7 mouse cellular contexts compared by ENCODE assay signal in genomic region chr11:74832503-74833143, GRCm38 (mm10). TPM values are rescaled to one million over a fixed set of nuclear protein-coding genes. Genes with fewer than 3 reads are reported as not detected.
A peak's percentile ranks its signal among the peaks of the same experiment; 100 is the strongest.
DNase-seq lines count a peak whose midpoint lies in the region; ATAC-seq and TF ChIP-seq lines count a peak whose summit lies in the region.

No protein-coding gene starts in this region.

- TF ChIP-seq CTCF in small intestine, adult 2 months (IDR thresholded peaks at IDR 0.05; ENCODE audit: extremely low read depth, insufficient read length, insufficient replicate concordance, low read depth, low read length), result no peak

- peak overlapping the region; percentile 94 for H3K4me3 ChIP-seq in forebrain, embryonic 14.5 days (ENCODE audit: low read depth, low read length)
- H3K4me3 ChIP-seq in hindbrain, embryonic 15.5 days, result peak overlapping the region; percentile 88
- peak overlapping the region; percentile 91 for H3K4me3 ChIP-seq in limb, embryonic 11.5 days (ENCODE audit: low read depth, low read length)
- peak overlapping the region; percentile 81 for H3K4me3 ChIP-seq in midbrain, embryonic 11.5 days (ENCODE audit: low read depth, low read length)
- peak overlapping the region; percentile 57 for H3K4me3 ChIP-seq in small intestine, adult 2 months (ENCODE audit: low read depth, low read length)

- under 1% methylated on average over 26 of the region's 26 CpGs for WGBS in forebrain, embryonic 14.5 days
- whole genome bisulfite sequencing in hindbrain, embryonic 15.5 days, result under 1% methylated on average over 25 of the region's 26 CpGs
- 3% methylated on average over 26 of the region's 26 CpGs for WGBS in limb, embryonic 11.5 days
- WGBS in midbrain, embryonic 11.5 days, result under 1% methylated on average over 26 of the region's 26 CpGs
- WGBS in small intestine, adult 2 months, result under 1% methylated on average over 26 of the region's 26 CpGs

- peak; percentile 80 for DNase-seq in MN1 (ENCODE audit: low spot score)
- peak; percentile 65 for DNase-seq in c-Kit-positive CD71-positive TER-119-negative erythroid progenitor cells, embryonic 14.5 days (ENCODE audit: low read depth)
- peak; percentile 76 for DNase-seq in forebrain, embryonic 14.5 days (ENCODE audit: low spot score)
- DNase-seq in limb, embryonic 11.5 days (ENCODE audit: low spot score), result peak; percentile 65
- DNase-seq in midbrain, embryonic 11.5 days (ENCODE audit: low spot score, missing footprints), result peak; percentile 93

- peak overlapping the region; percentile 90 for H3K27ac ChIP-seq in forebrain, embryonic 14.5 days (ENCODE audit: low read depth, low read length)
- peak overlapping the region; percentile 95 for H3K27ac ChIP-seq in hindbrain, embryonic 15.5 days (replicated peaks)
- H3K27ac ChIP-seq in limb, embryonic 11.5 days (replicated peaks; ENCODE audit: low read depth, low read length), result peak overlapping the region; percentile 79
- H3K27ac ChIP-seq in midbrain, embryonic 11.5 days (ENCODE audit: low read depth, low read length), result peak overlapping the region; percentile 67
- H3K27ac ChIP-seq in small intestine, adult 2 months (ENCODE audit: insufficient read depth, low read depth, low read length), result peak overlapping the region; percentile 92

- H3K4me2 ChIP-seq in forebrain, embryonic 14.5 days (ENCODE audit: low read length), result peak overlapping the region; percentile 69
- peak overlapping the region; percentile 85 for H3K4me2 ChIP-seq in hindbrain, embryonic 15.5 days
- H3K4me2 ChIP-seq in limb, embryonic 11.5 days (ENCODE audit: low read depth, severe bottlenecking), result peak overlapping the region; percentile 90
- peak overlapping the region; percentile 87 for H3K4me2 ChIP-seq in midbrain, embryonic 11.5 days

- peaks cover 20% of the 10 kb centered on the region for H3K4me1 ChIP-seq in forebrain, embryonic 14.5 days (ENCODE audit: control insufficient read depth, insufficient read depth, low read length)
- peaks cover 57% of the 10 kb centered on the region for H3K4me1 ChIP-seq in hindbrain, embryonic 15.5 days (replicated peaks)
- H3K4me1 ChIP-seq in limb, embryonic 11.5 days (ENCODE audit: control insufficient read depth, insufficient read depth, low read length), result peaks cover 28% of the 10 kb centered on the region
- peaks cover 28% of the 10 kb centered on the region for H3K4me1 ChIP-seq in midbrain, embryonic 11.5 days (ENCODE audit: control insufficient read depth, insufficient read depth, low read length)
- peaks cover 32% of the 10 kb centered on the region for H3K4me1 ChIP-seq in small intestine, adult 2 months (ENCODE audit: control insufficient read depth, insufficient read depth, insufficient read length, low read length)

- H3K9me3 ChIP-seq in forebrain, embryonic 14.5 days (replicated peaks; ENCODE audit: control insufficient read depth, low read length), result no peaks in the 10 kb centered on the region
- H3K9me3 ChIP-seq in hindbrain, embryonic 15.5 days, result no peaks in the 10 kb centered on the region
- no peaks in the 10 kb centered on the region for H3K9me3 ChIP-seq in limb, embryonic 11.5 days (ENCODE audit: control insufficient read depth, low read length)
- no peaks in the 10 kb centered on the region for H3K9me3 ChIP-seq in midbrain, embryonic 11.5 days (ENCODE audit: control insufficient read depth, low read length)

- H3K36me3 ChIP-seq in forebrain, embryonic 14.5 days (ENCODE audit: control insufficient read depth, insufficient read depth, low read length), result peaks cover 4% of the 10 kb centered on the region; the same call in 1 of the 2 replicates
- no peaks in the 10 kb centered on the region for H3K36me3 ChIP-seq in hindbrain, embryonic 15.5 days
- H3K36me3 ChIP-seq in limb, embryonic 11.5 days (ENCODE audit: control insufficient read depth, insufficient read depth, low read length), result no peaks in the 10 kb centered on the region
- no peaks in the 10 kb centered on the region for H3K36me3 ChIP-seq in midbrain, embryonic 11.5 days (ENCODE audit: control insufficient read depth, insufficient read depth, low read length)
- H3K36me3 ChIP-seq in small intestine, adult 2 months (ENCODE audit: control insufficient read depth, insufficient read depth, low read length), result no peaks in the 10 kb centered on the region

- TF ChIP-seq POLR2A in small intestine, adult 2 months (IDR thresholded peaks at IDR 0.05; ENCODE audit: low read depth, low read length), result no peak

- peak overlapping the region; percentile 55 for H3K9ac ChIP-seq in forebrain, embryonic 14.5 days (ENCODE audit: low read length)
- peak overlapping the region; percentile 93 for H3K9ac ChIP-seq in hindbrain, embryonic 15.5 days
- H3K9ac ChIP-seq in limb, embryonic 11.5 days (ENCODE audit: low read length), result peak overlapping the region; percentile 52
- H3K9ac ChIP-seq in midbrain, embryonic 11.5 days (ENCODE audit: low read length), result peak overlapping the region; percentile 47

- no peak for ATAC-seq in forebrain, embryonic 14.5 days
- ATAC-seq in hindbrain, embryonic 15.5 days (ENCODE audit: low FRiP score, low read depth), result no peak
- no peak for ATAC-seq in limb, embryonic 11.5 days (ENCODE audit: insufficient number of reproducible peaks, low FRiP score, low TSS enrichment, low read depth)
- ATAC-seq in midbrain, embryonic 11.5 days (ENCODE audit: low FRiP score), result no peak

- no peaks in the 10 kb centered on the region for H3K27me3 ChIP-seq in forebrain, embryonic 14.5 days (replicated peaks; ENCODE audit: control insufficient read depth, insufficient read depth, low read length)
- H3K27me3 ChIP-seq in hindbrain, embryonic 15.5 days, result no peaks in the 10 kb centered on the region
- H3K27me3 ChIP-seq in limb, embryonic 11.5 days (ENCODE audit: control insufficient read depth, insufficient read depth, low read length), result no peaks in the 10 kb centered on the region
- H3K27me3 ChIP-seq in midbrain, embryonic 11.5 days (ENCODE audit: control insufficient read depth, insufficient read depth, low read length), result no peaks in the 10 kb centered on the region
- H3K27me3 ChIP-seq in small intestine, adult 2 months (ENCODE audit: control insufficient read depth, insufficient read depth, low read length), result no peaks in the 10 kb centered on the region

RNA-seq across cellular contexts. Expression of gene Mnt, which starts 1.9 kb away (rescaled TPM):
- 6.8 and 7.6 TPM in 2 replicates for polyA plus RNA-seq in forebrain, embryonic 14.5 days (2014; fragmentation: Nextera tagmentation; extraction: Ambion mirVana)
- 8.7 and 9.7 TPM in 2 replicates for polyA plus RNA-seq in hindbrain, embryonic 15.5 days (2015; fragmentation: Nextera tagmentation; extraction: Ambion mirVana)
- 5.1 and 5.5 TPM in 2 replicates for polyA plus RNA-seq in limb, embryonic 11.5 days (2014; fragmentation: Nextera tagmentation; extraction: Ambion mirVana)
- polyA plus RNA-seq in midbrain, embryonic 11.5 days (2014; fragmentation: Nextera tagmentation; extraction: Ambion mirVana), result 3.7 and 4.5 TPM in 2 replicates
- polyA plus RNA-seq in small intestine, adult 2 months (2012; rRNA removed), result 9.5 and 23.6 TPM in 2 replicates
